Mouse (Mus musculus) heart, adult 2 months (tissue): ENCODE results near the gene Pgm1.

Source experiments
- EP300 ChIP-seq: fragments of 200-500 bp; IDR thresholded peaks from 2 replicates; pipeline ENCODE4 v1.6.1; 2011; ENCODE audit warnings: low read depth, low read length, control low read depth; ENCODE audit not compliant: insufficient read depth
- POLR2A ChIP-seq: fragments of 200-500 bp; IDR thresholded peaks from 2 replicates; pipeline ENCODE4 v1.6.1; 2011; ENCODE audit warnings: mild to moderate bottlenecking, low read depth, low read length, control low read depth; ENCODE audit not compliant: insufficient read depth

DNA sequence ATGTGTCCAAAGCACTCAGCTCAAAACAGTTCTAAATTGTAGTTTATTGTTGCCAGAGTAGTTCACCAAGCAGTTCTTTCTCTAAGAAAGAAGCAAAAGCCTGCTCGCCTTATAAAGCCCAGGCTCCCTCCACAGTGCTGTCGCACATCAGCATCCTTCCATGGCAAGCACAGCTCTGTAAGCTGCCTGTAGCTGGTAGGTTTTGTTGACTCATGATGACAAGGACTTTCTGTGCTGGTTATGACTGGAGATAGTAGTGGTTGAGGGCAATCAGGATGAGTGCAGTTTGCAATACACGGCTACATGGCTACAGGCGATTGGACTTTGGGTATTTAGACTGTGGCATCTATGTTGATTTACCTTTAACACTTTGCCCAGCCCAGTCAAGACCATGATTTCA, 2.8 kb upstream of the Pgm1 start:
- TF ChIP-seq EP300 = no peak
- no peak for TF ChIP-seq POLR2A
